Mouse (Mus musculus): ENCODE measurements around the gene 1700025F22Rik. TPM values are rescaled to one million over a fixed set of nuclear protein-coding genes. Genes with fewer than 3 reads are reported as not detected.
"Not testable (repeated sequence)": the region's sequence is repeated elsewhere in the genome, so short reads cannot be mapped to it uniquely, and the experiment has no call there.

The 1700025F22Rik gene
- polyA plus RNA-seq, 2 experiments: not detected

DNA sequence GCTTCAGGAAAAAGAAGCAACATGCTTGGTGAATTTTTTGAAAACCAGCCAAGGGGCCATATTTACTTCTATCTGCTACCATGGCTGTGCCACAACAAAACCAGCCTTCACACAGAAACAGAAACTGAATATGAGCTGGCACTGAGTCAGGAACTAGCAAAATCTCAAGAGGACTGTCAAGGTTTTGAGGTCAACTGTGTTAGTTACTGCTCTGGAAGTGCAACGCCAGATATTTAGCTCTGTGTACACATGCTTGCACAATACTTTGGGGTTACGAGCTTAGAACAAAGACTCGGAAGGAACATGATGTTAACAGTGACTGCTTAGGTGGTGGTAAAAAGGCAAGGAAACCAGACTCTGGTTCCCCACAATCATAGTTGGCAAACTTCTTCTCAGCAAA, 57.4 kb downstream of the 1700025F22Rik start:
- TF ChIP-seq POLR2A (IDR thresholded peaks at IDR 0.05; ENCODE audit: borderline replicate concordance, extremely low read depth, insufficient read depth, insufficient read length): no peak

DNA sequence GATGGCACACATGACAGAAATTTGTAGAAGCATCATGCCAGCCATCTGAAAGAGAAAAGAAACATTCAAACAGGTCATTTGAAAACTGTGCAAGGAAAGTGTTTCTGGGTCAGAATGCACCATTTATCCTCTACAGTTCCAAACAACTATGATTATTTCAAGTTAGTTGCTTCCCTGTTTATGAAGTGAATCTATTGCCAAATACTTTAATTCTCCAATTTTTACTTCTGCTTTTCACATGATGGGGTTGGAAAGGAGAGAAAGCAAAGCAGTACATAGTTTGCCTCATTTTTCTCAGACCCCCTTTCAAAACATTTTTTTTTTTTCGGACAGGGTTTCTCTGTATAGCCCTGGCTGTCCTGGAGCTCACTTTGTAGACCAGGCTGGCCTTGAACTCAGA, 63.2 kb downstream of the 1700025F22Rik start:
- H3K4me1 ChIP-seq (ENCODE audit: control insufficient read depth, insufficient read depth, low read length): no peaks in the 10 kb centered on the region
- H3K4me3 ChIP-seq (replicated peaks; ENCODE audit: low read length): no peak overlapping the region
- ATAC-seq (ENCODE audit: low FRiP score, low read depth) (no peak), DNase-seq (ENCODE audit: low spot score) (no peak)
- no peaks in the 10 kb centered on the region for H3K27me3 ChIP-seq (ENCODE audit: control insufficient read depth, insufficient read depth, low read length)
- 54% methylated on average over 1 of the region's 1 CpGs for WGBS
- H3K27ac ChIP-seq (replicated peaks; ENCODE audit: low read depth, low read length): no peak overlapping the region
- TF ChIP-seq POLR2A (IDR thresholded peaks at IDR 0.05; ENCODE audit: borderline replicate concordance, extremely low read depth, insufficient read depth, insufficient read length): no peak
- no peak overlapping the region for H3K4me2 ChIP-seq (replicated peaks; ENCODE audit: low read depth, low read length, severe bottlenecking)
- no peaks in the 10 kb centered on the region for H3K36me3 ChIP-seq (ENCODE audit: control insufficient read depth, insufficient read depth, low read length)
- H3K9ac ChIP-seq (ENCODE audit: low read depth, low read length, severe bottlenecking): no peak overlapping the region
- no peaks in the 10 kb centered on the region for H3K9me3 ChIP-seq (ENCODE audit: control insufficient read depth, low read length)

More for the DNA sequence above, 57.4 kb downstream of the 1700025F22Rik start:
- H3K27ac ChIP-seq (replicated peaks; ENCODE audit: low read depth, low read length): no peak overlapping the region
- no peak overlapping the region for H3K4me2 ChIP-seq (replicated peaks; ENCODE audit: low read depth, low read length, severe bottlenecking)
- H3K36me3 ChIP-seq (ENCODE audit: control insufficient read depth, insufficient read depth, low read length): no peaks in the 10 kb centered on the region
- 67% methylated on average over 3 of the region's 3 CpGs for WGBS
- no peak for DNase-seq (ENCODE audit: low spot score)
- H3K9me3 ChIP-seq (ENCODE audit: control insufficient read depth, low read length): no peaks in the 10 kb centered on the region
- no peaks in the 10 kb centered on the region for H3K27me3 ChIP-seq (ENCODE audit: control insufficient read depth, insufficient read depth, low read length)
- no peak for ATAC-seq (ENCODE audit: low FRiP score, low read depth)
- no peak overlapping the region for H3K9ac ChIP-seq (ENCODE audit: low read depth, low read length, severe bottlenecking)
- no peak overlapping the region for H3K4me3 ChIP-seq (replicated peaks; ENCODE audit: low read length)
- H3K4me1 ChIP-seq (ENCODE audit: control insufficient read depth, insufficient read depth, low read length): no peaks in the 10 kb centered on the region

DNA sequence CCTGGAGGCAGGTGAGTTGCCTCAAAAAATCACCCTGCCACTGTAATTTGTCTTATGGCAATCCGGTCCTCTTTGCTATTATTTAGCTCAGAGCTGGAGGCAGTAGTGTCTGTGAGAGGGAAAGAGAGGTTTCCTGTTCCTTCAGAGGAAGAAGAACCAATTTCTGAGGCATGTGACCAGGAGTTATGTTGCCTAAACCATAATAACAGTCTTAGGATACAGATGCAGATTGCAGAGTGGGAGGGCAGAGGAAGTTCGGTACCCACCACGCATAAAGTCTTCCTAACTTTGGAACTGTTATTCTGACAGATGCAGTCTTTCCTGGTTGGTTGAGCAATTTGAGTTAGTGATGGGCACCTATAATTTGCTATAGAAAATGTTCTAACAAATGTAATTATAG, 66.7 kb downstream of the 1700025F22Rik start:
- DNase-seq (ENCODE audit: low spot score): no peak
- H3K9me3 ChIP-seq (ENCODE audit: control insufficient read depth, low read length): no peaks in the 10 kb centered on the region
- WGBS: 75% methylated on average over 3 of the region's 3 CpGs
- no peaks in the 10 kb centered on the region for H3K27me3 ChIP-seq (ENCODE audit: control insufficient read depth, insufficient read depth, low read length)
- no peak overlapping the region for H3K4me3 ChIP-seq (replicated peaks; ENCODE audit: low read length)
- H3K9ac ChIP-seq (ENCODE audit: low read depth, low read length, severe bottlenecking): no peak overlapping the region
- H3K27ac ChIP-seq (replicated peaks; ENCODE audit: low read depth, low read length): no peak overlapping the region
- H3K36me3 ChIP-seq (ENCODE audit: control insufficient read depth, insufficient read depth, low read length): no peaks in the 10 kb centered on the region
- no peak overlapping the region for H3K4me2 ChIP-seq (replicated peaks; ENCODE audit: low read depth, low read length, severe bottlenecking)
- H3K4me1 ChIP-seq (ENCODE audit: control insufficient read depth, insufficient read depth, low read length): no peaks in the 10 kb centered on the region
- ATAC-seq (ENCODE audit: low FRiP score, low read depth): no peak
- TF ChIP-seq POLR2A (IDR thresholded peaks at IDR 0.05; ENCODE audit: borderline replicate concordance, extremely low read depth, insufficient read depth, insufficient read length): no peak

DNA sequence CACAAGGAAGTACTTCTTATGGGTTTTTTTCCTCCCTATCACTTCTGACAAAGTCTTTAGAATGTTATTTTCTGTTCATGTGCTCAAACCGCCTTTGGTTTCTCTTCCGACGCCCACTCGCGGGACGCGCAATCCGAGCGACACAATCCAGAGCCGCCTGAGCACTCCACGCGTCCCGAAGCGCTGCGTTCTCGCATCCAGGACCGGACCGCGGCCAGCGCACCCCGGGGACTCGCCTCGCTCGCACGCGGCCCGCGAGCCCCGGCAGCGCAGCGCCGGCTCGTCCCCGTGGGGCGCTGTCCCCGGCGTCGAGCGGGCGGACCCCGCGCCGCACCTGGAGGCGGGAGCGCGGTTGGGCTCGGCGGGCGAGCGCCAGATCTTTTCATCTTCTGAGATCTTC, 73.0 kb downstream of the 1700025F22Rik start:
- not testable (repeated sequence) for ATAC-seq (ENCODE audit: low FRiP score, low read depth)

More for the DNA sequence above, 73.0 kb downstream of the 1700025F22Rik start:
- not testable (repeated sequence) for DNase-seq (ENCODE audit: low spot score); H3K27me3 ChIP-seq (ENCODE audit: control insufficient read depth, insufficient read depth, low read length); H3K4me1 ChIP-seq (ENCODE audit: control insufficient read depth, insufficient read depth, low read length); H3K9ac ChIP-seq (ENCODE audit: low read depth, low read length, severe bottlenecking); H3K36me3 ChIP-seq (ENCODE audit: control insufficient read depth, insufficient read depth, low read length); H3K27ac ChIP-seq (replicated peaks; ENCODE audit: low read depth, low read length); H3K9me3 ChIP-seq (ENCODE audit: control insufficient read depth, low read length)
- Histone ChIP-seq H3K4me3 (replicated peaks; ENCODE audit: low read length) (peak overlapping the region; percentile 33), H3K4me2 (replicated peaks; ENCODE audit: low read depth, low read length, severe bottlenecking) (peak overlapping the region; percentile 45)
- WGBS: 6% methylated on average over 50 of the region's 50 CpGs

Other genes starting within 250 kb of the 1700025F22Rik start
- 0.04 TPM in 1 of 2 replicates, not detected in the other for gene Zp1, start 244.7 kb downstream of the 1700025F22Rik start, polyA plus RNA-seq (2012; rRNA removed)
- gene Zp1, start 244.7 kb downstream of the 1700025F22Rik start, polyA plus RNA-seq (2014; fragmentation: Nextera tagmentation; extraction: Ambion mirVana): not detected in 2 replicates
- gene Ptgdr2, start 228.2 kb downstream of the 1700025F22Rik start, polyA plus RNA-seq (2012; rRNA removed): 0.15 and 0.33 TPM in 2 replicates
- 0.07 TPM in 2 replicates for gene Ptgdr2, start 228.2 kb downstream of the 1700025F22Rik start, polyA plus RNA-seq (2014; fragmentation: Nextera tagmentation; extraction: Ambion mirVana)
- 10.3 and 11.2 TPM in 2 replicates for gene Ccdc86, start 216.1 kb downstream of the 1700025F22Rik start, polyA plus RNA-seq (2012; rRNA removed)
- gene Ccdc86, start 216.1 kb downstream of the 1700025F22Rik start, polyA plus RNA-seq (2014; fragmentation: Nextera tagmentation; extraction: Ambion mirVana): 22.4 and 23.8 TPM in 2 replicates
- gene Ms4a10, start 190.7 kb downstream of the 1700025F22Rik start, polyA plus RNA-seq (2012; rRNA removed): 0.08 and 0.27 TPM in 2 replicates
- 0.57 TPM in 1 of 2 replicates, not detected in the other for gene Ms4a10, start 190.7 kb downstream of the 1700025F22Rik start, polyA plus RNA-seq (2014; fragmentation: Nextera tagmentation; extraction: Ambion mirVana)
- gene Ms4a15, start 172.1 kb downstream of the 1700025F22Rik start, polyA plus RNA-seq (2012; rRNA removed): not detected in 2 replicates
- gene Ms4a15, start 172.1 kb downstream of the 1700025F22Rik start, polyA plus RNA-seq (2014; fragmentation: Nextera tagmentation; extraction: Ambion mirVana): not detected in 2 replicates
- gene Ms4a18, start 147.3 kb downstream of the 1700025F22Rik start, polyA plus RNA-seq (2012; rRNA removed): 0.05 TPM in 1 of 2 replicates, not detected in the other
- gene Ms4a18, start 147.3 kb downstream of the 1700025F22Rik start, polyA plus RNA-seq (2014; fragmentation: Nextera tagmentation; extraction: Ambion mirVana): not detected in 2 replicates
- 0.06 TPM in 1 of 2 replicates, not detected in the other for gene Ms4a8a, start 84.2 kb downstream of the 1700025F22Rik start, polyA plus RNA-seq (2012; rRNA removed)
- not detected in 2 replicates for gene Ms4a8a, start 84.2 kb downstream of the 1700025F22Rik start, polyA plus RNA-seq (2014; fragmentation: Nextera tagmentation; extraction: Ambion mirVana)
- not detected in 2 replicates for gene 1700017D01Rik, start 34.4 kb downstream of the 1700025F22Rik start, polyA plus RNA-seq (2012; rRNA removed)
- not detected in 2 replicates for gene 1700017D01Rik, start 34.4 kb downstream of the 1700025F22Rik start, polyA plus RNA-seq (2014; fragmentation: Nextera tagmentation; extraction: Ambion mirVana)
- not detected in 2 replicates for gene Ms4a13, start 31.4 kb upstream of the 1700025F22Rik start, polyA plus RNA-seq (2012; rRNA removed)
- not detected in 2 replicates for gene Ms4a13, start 31.4 kb upstream of the 1700025F22Rik start, polyA plus RNA-seq (2014; fragmentation: Nextera tagmentation; extraction: Ambion mirVana)
- gene Ms4a12, start 67.1 kb upstream of the 1700025F22Rik start, polyA plus RNA-seq (2012; rRNA removed): not detected in 2 replicates
- not detected in 2 replicates for gene Ms4a12, start 67.1 kb upstream of the 1700025F22Rik start, polyA plus RNA-seq (2014; fragmentation: Nextera tagmentation; extraction: Ambion mirVana)
- not detected in 2 replicates for gene Ms4a1, start 100.9 kb upstream of the 1700025F22Rik start, polyA plus RNA-seq (2012; rRNA removed)
- not detected in 2 replicates for gene Ms4a1, start 100.9 kb upstream of the 1700025F22Rik start, polyA plus RNA-seq (2014; fragmentation: Nextera tagmentation; extraction: Ambion mirVana)
- gene Ms4a5, start 118.6 kb upstream of the 1700025F22Rik start, polyA plus RNA-seq (2012; rRNA removed): not detected in 2 replicates
- gene Ms4a5, start 118.6 kb upstream of the 1700025F22Rik start, polyA plus RNA-seq (2014; fragmentation: Nextera tagmentation; extraction: Ambion mirVana): not detected in 2 replicates
- gene Ms4a14, start 149.1 kb upstream of the 1700025F22Rik start, polyA plus RNA-seq (2012; rRNA removed): 0.35 and 0.41 TPM in 2 replicates
- gene Ms4a14, start 149.1 kb upstream of the 1700025F22Rik start, polyA plus RNA-seq (2014; fragmentation: Nextera tagmentation; extraction: Ambion mirVana): 0.10 and 0.11 TPM in 2 replicates
- gene Ms4a7, start 170.8 kb upstream of the 1700025F22Rik start, polyA plus RNA-seq (2012; rRNA removed): 4.6 and 5.7 TPM in 2 replicates
- gene Ms4a7, start 170.8 kb upstream of the 1700025F22Rik start, polyA plus RNA-seq (2014; fragmentation: Nextera tagmentation; extraction: Ambion mirVana): 11.2 and 12.3 TPM in 2 replicates
- gene Ms4a4a, start 210.2 kb upstream of the 1700025F22Rik start, polyA plus RNA-seq (2012; rRNA removed): 1.2 and 1.9 TPM in 2 replicates
- gene Ms4a4a, start 210.2 kb upstream of the 1700025F22Rik start, polyA plus RNA-seq (2014; fragmentation: Nextera tagmentation; extraction: Ambion mirVana): 3.3 and 4.4 TPM in 2 replicates
- 0.49 and 0.60 TPM in 2 replicates for gene Ms4a4c, start 239.4 kb upstream of the 1700025F22Rik start, polyA plus RNA-seq (2012; rRNA removed)
- 0.69 and 2.2 TPM in 2 replicates for gene Ms4a4c, start 239.4 kb upstream of the 1700025F22Rik start, polyA plus RNA-seq (2014; fragmentation: Nextera tagmentation; extraction: Ambion mirVana)